Mouse (Mus musculus): ENCODE measurements around the gene Kif3c. TPM values are rescaled to one million over a fixed set of nuclear protein-coding genes. Genes with fewer than 3 reads are reported as not detected.
A peak's percentile ranks its signal among the peaks of the same experiment; 100 is the strongest.
"Not testable (repeated sequence)": the region's sequence is repeated elsewhere in the genome, so short reads cannot be mapped to it uniquely, and the experiment has no call there.

Kif3c gene
- polyA plus RNA-seq, 1 experiment from 2014 or later: 66.9 TPM

DNA sequence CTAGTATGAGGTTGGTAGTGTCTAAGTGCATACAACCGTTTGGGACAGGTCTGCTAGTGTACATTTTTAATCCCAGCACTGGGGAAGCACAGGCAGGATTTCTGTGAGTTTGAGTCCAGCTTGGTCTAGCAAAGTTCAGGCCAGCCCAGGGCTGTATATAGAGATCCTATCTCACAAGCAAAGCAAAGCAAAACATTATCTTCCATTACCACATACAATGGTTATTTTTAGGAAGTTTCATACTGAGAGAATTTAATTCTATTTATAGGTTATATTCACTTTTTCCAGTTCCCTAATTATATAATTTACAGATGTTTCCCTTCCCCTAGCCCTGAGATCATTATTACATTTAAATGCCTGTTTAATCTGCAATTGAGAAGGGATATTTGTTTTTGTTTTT is 26.3 kb downstream of the Kif3c start:
- Histone ChIP-seq H3K9me3 (ENCODE audit: control insufficient read depth, low read length) (no peaks in the 10 kb centered on the region), H3K27me3 (ENCODE audit: control insufficient read depth, insufficient read depth, low read length) (no peaks in the 10 kb centered on the region), H3K4me2 (ENCODE audit: low read depth, low read length) (no peak overlapping the region), H3K4me3 (ENCODE audit: low read depth, low read length) (no peak overlapping the region), H3K4me1 (ENCODE audit: control insufficient read depth, insufficient read depth, low read length) (no peaks in the 10 kb centered on the region), H3K36me3 (ENCODE audit: control insufficient read depth, insufficient read depth, low read length) (peaks cover 52% of the 10 kb centered on the region), H3K27ac (ENCODE audit: low read depth, low read length) (no peak overlapping the region), H3K9ac (replicated peaks; ENCODE audit: low read depth, low read length) (no peak overlapping the region)
- ATAC-seq (ENCODE audit: low read depth): no peak
- 82% methylated on average over 1 of the region's 1 CpGs for WGBS

DNA sequence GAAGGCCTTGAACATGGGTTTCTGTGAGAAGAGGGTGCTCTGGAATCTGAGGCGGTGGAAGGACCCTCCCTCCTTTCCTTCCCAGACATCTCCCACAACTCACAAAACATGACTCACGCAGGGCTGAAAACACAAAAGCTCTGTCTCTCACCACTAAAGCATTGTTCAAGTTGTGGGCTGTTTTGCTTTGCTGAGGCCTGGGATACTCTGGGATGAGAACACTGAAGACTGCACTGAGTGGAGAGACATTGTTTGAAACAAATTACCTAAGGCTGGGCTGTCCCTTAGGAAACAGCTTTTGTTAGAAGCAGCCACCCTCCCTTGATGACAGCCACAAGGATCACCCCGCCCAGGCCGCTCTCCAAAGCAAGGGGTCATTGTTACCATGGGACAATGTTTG is 28.2 kb downstream of the Kif3c start:
- no peak overlapping the region for H3K4me3 ChIP-seq (ENCODE audit: low read depth, low read length)
- ATAC-seq (ENCODE audit: low read depth): no peak
- no peaks in the 10 kb centered on the region for H3K4me1 ChIP-seq (ENCODE audit: control insufficient read depth, insufficient read depth, low read length)
- H3K27me3 ChIP-seq (ENCODE audit: control insufficient read depth, insufficient read depth, low read length): no peaks in the 10 kb centered on the region
- no peak overlapping the region for H3K4me2 ChIP-seq (ENCODE audit: low read depth, low read length)
- 52% methylated on average over 4 of the region's 4 CpGs for WGBS
- peaks cover 43% of the 10 kb centered on the region for H3K36me3 ChIP-seq (ENCODE audit: control insufficient read depth, insufficient read depth, low read length)
- H3K9me3 ChIP-seq (ENCODE audit: control insufficient read depth, low read length): no peaks in the 10 kb centered on the region
- no peak overlapping the region for H3K27ac ChIP-seq (ENCODE audit: low read depth, low read length)
- H3K9ac ChIP-seq (replicated peaks; ENCODE audit: low read depth, low read length): no peak overlapping the region

DNA sequence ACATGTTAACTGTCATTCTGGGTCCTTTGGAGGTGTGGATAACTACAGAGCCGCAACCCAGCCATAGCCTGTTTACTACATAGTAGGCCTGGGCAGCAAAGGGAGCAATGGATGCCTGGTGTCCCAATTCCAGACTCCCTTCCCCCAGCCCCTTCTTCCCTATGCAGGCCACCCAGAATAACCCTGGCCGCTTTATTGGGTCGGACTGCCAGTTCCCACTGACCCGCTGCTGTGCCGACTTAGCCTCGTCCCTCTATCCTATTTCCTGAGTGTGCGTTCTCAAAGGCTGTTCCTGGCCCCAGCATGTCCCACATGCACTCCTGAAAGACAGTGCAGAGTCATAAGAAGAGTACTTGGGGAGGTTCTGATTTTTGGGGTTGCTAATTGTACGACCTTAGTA is 32.0 kb downstream of the Kif3c start:
- Histone ChIP-seq H3K36me3 (ENCODE audit: control insufficient read depth, insufficient read depth, low read length) (peaks cover 24% of the 10 kb centered on the region), H3K4me3 (ENCODE audit: low read depth, low read length) (no peak overlapping the region), H3K4me2 (ENCODE audit: low read depth, low read length) (no peak overlapping the region), H3K4me1 (ENCODE audit: control insufficient read depth, insufficient read depth, low read length) (no peaks in the 10 kb centered on the region), H3K9ac (replicated peaks; ENCODE audit: low read depth, low read length) (no peak overlapping the region), H3K27me3 (ENCODE audit: control insufficient read depth, insufficient read depth, low read length) (no peaks in the 10 kb centered on the region), H3K27ac (ENCODE audit: low read depth, low read length) (no peak overlapping the region), H3K9me3 (ENCODE audit: control insufficient read depth, low read length) (no peaks in the 10 kb centered on the region)
- no peak for ATAC-seq (ENCODE audit: low read depth)
- 89% methylated on average over 8 of the region's 8 CpGs for WGBS

DNA sequence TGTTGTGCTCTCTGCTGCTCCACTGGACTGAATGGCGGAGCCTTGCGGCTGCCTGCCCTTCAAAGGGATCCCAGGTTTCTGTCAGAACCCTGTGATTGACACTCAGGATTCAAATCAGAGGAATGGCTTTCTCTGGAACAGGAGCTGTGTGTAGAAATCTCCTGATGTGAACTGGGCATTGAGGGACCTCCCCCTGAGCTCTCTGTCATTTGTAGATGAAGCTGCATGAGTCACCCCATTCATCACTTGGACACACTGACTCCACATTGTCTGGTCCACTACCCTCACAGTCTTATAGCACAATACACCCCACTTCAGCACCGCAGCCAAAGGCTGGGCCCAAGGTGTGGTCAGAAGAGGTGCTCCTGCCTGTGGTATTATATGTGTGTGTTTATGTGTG is 40.7 kb downstream of the Kif3c start:
- H3K4me3 ChIP-seq (ENCODE audit: low read depth, low read length); H3K27me3 ChIP-seq (ENCODE audit: control insufficient read depth, insufficient read depth, low read length); H3K4me2 ChIP-seq (ENCODE audit: low read depth, low read length); H3K9ac ChIP-seq (replicated peaks; ENCODE audit: low read depth, low read length); H3K9me3 ChIP-seq (ENCODE audit: control insufficient read depth, low read length); H3K4me1 ChIP-seq (ENCODE audit: control insufficient read depth, insufficient read depth, low read length); H3K27ac ChIP-seq (ENCODE audit: low read depth, low read length): not testable (repeated sequence)
- ATAC-seq (ENCODE audit: low read depth): 0 out of 2 replicates have a peak, but pooled peaks have one; percentile 12
- 95% methylated on average over 3 of the region's 3 CpGs for WGBS
- H3K36me3 ChIP-seq (ENCODE audit: control insufficient read depth, insufficient read depth, low read length): peaks cover 33% of the 10 kb centered on the region

DNA sequence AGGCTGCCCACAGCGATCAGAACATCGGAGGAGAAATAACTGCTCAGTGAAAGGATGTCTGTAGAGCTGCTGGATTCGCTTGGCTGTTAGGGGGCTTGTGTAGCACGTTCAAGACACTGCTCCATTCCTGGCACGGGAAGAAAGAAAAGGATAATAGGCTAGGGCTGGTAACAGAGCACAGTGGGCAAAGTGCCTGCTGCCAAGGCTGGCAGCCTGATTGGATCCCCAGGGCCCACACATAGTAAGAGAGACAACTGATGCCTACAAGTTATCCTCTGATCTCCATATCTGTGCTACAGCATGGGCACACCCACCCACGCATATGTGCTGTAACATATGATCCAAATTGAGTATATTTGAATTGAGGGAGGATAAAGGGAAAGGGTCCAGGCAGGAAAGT is 41.7 kb downstream of the Kif3c start:
- Histone ChIP-seq H3K27ac (ENCODE audit: low read depth, low read length) (no peak overlapping the region), H3K4me3 (ENCODE audit: low read depth, low read length) (no peak overlapping the region), H3K9ac (replicated peaks; ENCODE audit: low read depth, low read length) (no peak overlapping the region), H3K36me3 (ENCODE audit: control insufficient read depth, insufficient read depth, low read length) (peaks cover 27% of the 10 kb centered on the region), H3K4me1 (ENCODE audit: control insufficient read depth, insufficient read depth, low read length) (no peaks in the 10 kb centered on the region), H3K9me3 (ENCODE audit: control insufficient read depth, low read length) (no peaks in the 10 kb centered on the region), H3K27me3 (ENCODE audit: control insufficient read depth, insufficient read depth, low read length) (no peaks in the 10 kb centered on the region), H3K4me2 (ENCODE audit: low read depth, low read length) (no peak overlapping the region)
- ATAC-seq (ENCODE audit: low read depth): no peak
- WGBS: 87% methylated on average over 6 of the region's 6 CpGs

DNA sequence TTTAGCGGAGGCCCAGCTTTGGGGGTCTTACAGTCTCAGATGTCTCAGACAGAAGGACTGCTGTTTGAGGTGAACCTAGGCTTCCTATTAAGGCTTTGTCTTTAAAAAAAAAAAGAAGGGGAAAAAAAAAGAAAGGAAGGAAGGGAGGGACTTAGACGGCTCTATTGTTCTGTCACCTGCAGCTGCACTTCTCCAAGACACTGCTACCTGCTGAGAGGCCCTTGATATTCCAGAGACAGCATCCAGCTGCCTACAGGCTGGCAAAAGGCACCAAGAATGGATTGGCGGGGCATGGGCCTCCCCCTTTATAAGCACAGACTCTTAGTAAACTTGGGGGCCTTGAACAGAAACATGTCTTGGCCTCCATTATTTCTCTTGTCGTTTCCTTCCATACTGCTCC is 50.0 kb downstream of the Kif3c start:
- Histone ChIP-seq H3K36me3 (ENCODE audit: control insufficient read depth, insufficient read depth, low read length) (no peaks in the 10 kb centered on the region), H3K9ac (replicated peaks; ENCODE audit: low read depth, low read length) (no peak overlapping the region), H3K27me3 (ENCODE audit: control insufficient read depth, insufficient read depth, low read length) (no peaks in the 10 kb centered on the region), H3K27ac (ENCODE audit: low read depth, low read length) (no peak overlapping the region), H3K4me1 (ENCODE audit: control insufficient read depth, insufficient read depth, low read length) (no peaks in the 10 kb centered on the region), H3K4me3 (ENCODE audit: low read depth, low read length) (no peak overlapping the region), H3K4me2 (ENCODE audit: low read depth, low read length) (no peak overlapping the region), H3K9me3 (ENCODE audit: control insufficient read depth, low read length) (no peaks in the 10 kb centered on the region)
- WGBS: 89% methylated on average over 4 of the region's 4 CpGs
- no peak for ATAC-seq (ENCODE audit: low read depth)

DNA sequence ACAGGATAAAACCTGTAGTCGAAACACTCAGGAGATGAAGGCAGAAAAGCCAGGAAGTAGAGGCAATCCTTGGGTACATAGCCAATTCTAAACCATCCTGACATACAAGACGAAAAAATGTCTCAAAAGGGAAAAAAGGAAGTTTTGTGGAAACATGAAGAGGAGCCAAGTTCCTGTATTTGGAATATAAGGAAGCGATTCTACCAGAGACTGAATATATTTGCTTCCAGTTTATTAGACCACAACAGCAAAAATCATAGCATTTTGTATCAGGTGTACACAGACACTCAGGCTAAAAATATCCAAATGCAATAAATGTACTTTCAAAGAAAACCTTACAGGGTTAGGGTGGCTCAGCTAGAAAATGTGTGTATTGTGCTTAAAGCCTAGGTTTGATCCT is 53.8 kb downstream of the Kif3c start:
- no peaks in the 10 kb centered on the region for H3K27me3 ChIP-seq (ENCODE audit: control insufficient read depth, insufficient read depth, low read length)
- no peak overlapping the region for H3K9ac ChIP-seq (replicated peaks; ENCODE audit: low read depth, low read length)
- H3K9me3 ChIP-seq (ENCODE audit: control insufficient read depth, low read length): no peaks in the 10 kb centered on the region
- 99% methylated on average over 3 of the region's 3 CpGs for WGBS
- H3K27ac ChIP-seq (ENCODE audit: low read depth, low read length): no peak overlapping the region
- H3K4me1 ChIP-seq (ENCODE audit: control insufficient read depth, insufficient read depth, low read length): no peaks in the 10 kb centered on the region
- H3K4me3 ChIP-seq (ENCODE audit: low read depth, low read length): no peak overlapping the region
- ATAC-seq (ENCODE audit: low read depth): no peak
- no peak overlapping the region for H3K4me2 ChIP-seq (ENCODE audit: low read depth, low read length)
- no peaks in the 10 kb centered on the region for H3K36me3 ChIP-seq (ENCODE audit: control insufficient read depth, insufficient read depth, low read length)

DNA sequence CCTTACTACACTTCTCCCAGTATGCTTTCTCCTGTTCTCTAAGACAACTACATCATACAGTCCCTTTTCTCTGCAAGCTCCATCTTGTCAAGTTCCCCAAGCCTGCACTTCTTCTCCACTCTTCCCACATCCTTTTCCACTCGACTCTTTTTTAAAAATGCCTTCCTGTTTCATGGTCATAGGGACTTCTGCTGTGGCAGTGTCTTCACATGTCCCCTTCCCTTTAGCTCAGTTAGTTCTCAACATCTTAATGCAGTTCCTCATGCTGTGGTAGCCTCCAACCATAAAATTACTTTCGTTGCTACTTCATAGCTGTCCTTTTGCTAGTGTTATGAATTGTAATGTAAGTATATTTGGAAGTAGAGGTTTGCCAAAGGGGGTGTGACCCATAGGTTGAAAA is 55.6 kb downstream of the Kif3c start:
- Histone ChIP-seq H3K9ac (replicated peaks; ENCODE audit: low read depth, low read length) (no peak overlapping the region), H3K36me3 (ENCODE audit: control insufficient read depth, insufficient read depth, low read length) (no peaks in the 10 kb centered on the region), H3K4me2 (ENCODE audit: low read depth, low read length) (no peak overlapping the region), H3K9me3 (ENCODE audit: control insufficient read depth, low read length) (no peaks in the 10 kb centered on the region), H3K27me3 (ENCODE audit: control insufficient read depth, insufficient read depth, low read length) (no peaks in the 10 kb centered on the region), H3K4me1 (ENCODE audit: control insufficient read depth, insufficient read depth, low read length) (peaks cover 2% of the 10 kb centered on the region; the same call in 1 of the 2 replicates), H3K4me3 (ENCODE audit: low read depth, low read length) (no peak overlapping the region), H3K27ac (ENCODE audit: low read depth, low read length) (no peak overlapping the region)
- WGBS: 87% methylated on average over 2 of the region's 2 CpGs
- ATAC-seq (ENCODE audit: low read depth): no peak

DNA sequence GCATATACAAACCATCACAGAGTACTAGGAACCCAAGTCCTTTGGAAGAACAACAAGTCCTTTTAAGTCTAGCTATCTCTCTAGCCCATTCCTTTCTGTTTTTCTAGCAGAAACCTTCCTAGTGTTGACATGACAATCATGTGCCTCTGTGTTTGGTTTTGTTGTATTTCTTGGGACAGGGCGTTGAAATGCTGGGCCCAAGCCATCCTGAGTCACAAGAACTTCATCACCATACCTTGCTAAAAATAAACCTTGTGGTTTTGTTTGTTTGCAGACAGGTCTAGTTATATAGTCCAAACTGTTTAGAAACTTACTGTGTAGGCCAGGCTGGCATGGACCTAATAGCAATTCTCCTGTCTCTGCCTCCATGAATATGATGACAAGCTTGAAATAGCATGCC is 57.9 kb downstream of the Kif3c start:
- Histone ChIP-seq H3K4me1 (ENCODE audit: control insufficient read depth, insufficient read depth, low read length) (peaks cover 3% of the 10 kb centered on the region; the same call in 1 of the 2 replicates), H3K27ac (ENCODE audit: low read depth, low read length) (no peak overlapping the region), H3K4me2 (ENCODE audit: low read depth, low read length) (no peak overlapping the region), H3K4me3 (ENCODE audit: low read depth, low read length) (no peak overlapping the region), H3K9ac (replicated peaks; ENCODE audit: low read depth, low read length) (no peak overlapping the region), H3K9me3 (ENCODE audit: control insufficient read depth, low read length) (no peaks in the 10 kb centered on the region), H3K36me3 (ENCODE audit: control insufficient read depth, insufficient read depth, low read length) (no peaks in the 10 kb centered on the region), H3K27me3 (ENCODE audit: control insufficient read depth, insufficient read depth, low read length) (no peaks in the 10 kb centered on the region; the same call in 1 of the 2 replicates)
- 100% methylated on average over 1 of the region's 1 CpGs for WGBS
- ATAC-seq (ENCODE audit: low read depth): no peak

DNA sequence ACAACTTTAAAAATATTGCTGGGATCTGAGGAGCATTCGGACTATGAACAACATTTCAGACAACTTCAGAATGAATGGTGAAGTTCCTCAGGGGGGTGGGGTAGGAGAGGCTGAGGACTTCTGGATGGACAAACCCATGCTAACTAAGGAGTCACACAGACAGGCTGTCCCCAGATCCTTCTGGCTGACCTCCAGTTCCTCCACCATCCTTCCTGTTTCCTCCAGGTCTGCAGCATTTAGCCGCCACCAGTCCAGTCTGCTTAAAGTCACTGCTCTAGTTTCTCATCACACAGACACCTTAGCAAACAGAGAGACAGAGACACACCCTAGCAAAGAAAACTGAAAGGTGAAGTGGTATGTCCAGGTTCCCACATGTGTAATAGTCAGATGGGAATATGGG is 59.2 kb downstream of the Kif3c start:
- 94% methylated on average over 2 of the region's 2 CpGs for WGBS
- H3K36me3 ChIP-seq (ENCODE audit: control insufficient read depth, insufficient read depth, low read length): no peaks in the 10 kb centered on the region

More for the DNA sequence above, 59.2 kb downstream of the Kif3c start:
- no peaks in the 10 kb centered on the region for H3K9me3 ChIP-seq (ENCODE audit: control insufficient read depth, low read length)
- H3K4me1 ChIP-seq (ENCODE audit: control insufficient read depth, insufficient read depth, low read length): peaks cover 3% of the 10 kb centered on the region; the same call in 1 of the 2 replicates
- no peak overlapping the region for H3K27ac ChIP-seq (ENCODE audit: low read depth, low read length)
- H3K4me3 ChIP-seq (ENCODE audit: low read depth, low read length): no peak overlapping the region
- ATAC-seq (ENCODE audit: low read depth): no peak
- no peak overlapping the region for H3K4me2 ChIP-seq (ENCODE audit: low read depth, low read length)
- H3K27me3 ChIP-seq (ENCODE audit: control insufficient read depth, insufficient read depth, low read length): no peaks in the 10 kb centered on the region; the same call in 1 of the 2 replicates
- H3K9ac ChIP-seq (replicated peaks; ENCODE audit: low read depth, low read length): no peak overlapping the region

Measured in neural tube, embryonic 14.5 days (tissue).